Mouse (Mus musculus): ENCODE measurements at regions not wholly inside any gene's neighbourhood (a gene's known extent, or its start where the extent isn't known, plus 50 kb on each side); places are given as distances from the start of the nearest gene placed in this dataset.

DNA sequence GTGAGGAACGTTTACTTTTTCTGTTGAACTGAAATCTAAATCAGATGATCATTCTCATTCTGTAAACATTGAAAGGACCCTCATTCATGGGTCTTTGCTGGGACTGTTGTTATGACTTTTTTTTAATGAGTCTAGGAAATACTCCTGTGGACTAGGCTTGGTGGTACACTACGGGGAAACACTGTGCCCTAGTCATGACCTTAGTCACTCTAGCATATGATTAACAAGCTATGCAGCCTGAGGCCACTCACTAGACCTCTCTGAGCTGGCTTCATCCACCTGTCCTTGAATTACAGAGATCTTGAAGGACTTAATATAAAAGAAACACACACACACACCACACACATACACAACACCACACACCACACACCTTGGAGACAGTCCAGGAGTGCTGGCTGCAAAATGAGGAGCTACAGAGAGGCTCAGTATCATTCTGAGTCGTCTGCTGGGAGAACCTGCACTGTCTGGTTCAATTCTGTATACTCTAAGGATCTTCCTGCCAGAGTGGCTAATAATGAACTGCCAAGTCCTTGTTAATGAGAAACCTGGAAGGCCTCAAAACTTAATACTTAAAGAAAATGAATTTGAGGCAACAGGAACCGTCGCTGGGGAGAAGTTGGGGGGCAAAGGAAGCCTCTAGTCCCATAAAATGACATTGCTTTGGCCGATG, 428.0 kb downstream of the Atp23 start:
- Histone ChIP-seq H3K27ac (ENCODE audit: insufficient read depth, low read length) (no peak overlapping the region), H3K4me3 (replicated peaks; ENCODE audit: insufficient read depth, low read depth, low read length) (no peak overlapping the region), H3K27me3 (ENCODE audit: control insufficient read depth, insufficient read depth, low read length) (no peaks in the 10 kb centered on the region), H3K4me1 (ENCODE audit: control insufficient read depth, insufficient read depth, low read length) (peaks cover 3% of the 10 kb centered on the region; the same call in 1 of the 2 replicates)
- WGBS = 79% methylated on average over 6 of the region's 6 CpGs
- no peak for DNase-seq
- no peak for TF ChIP-seq CTCF (IDR thresholded peaks at IDR 0.05; ENCODE audit: borderline replicate concordance, insufficient read depth, low read depth, low read length)
- no peak for TF ChIP-seq POLR2A (IDR thresholded peaks at IDR 0.05; ENCODE audit: borderline replicate concordance, insufficient read depth, low read length)

DNA sequence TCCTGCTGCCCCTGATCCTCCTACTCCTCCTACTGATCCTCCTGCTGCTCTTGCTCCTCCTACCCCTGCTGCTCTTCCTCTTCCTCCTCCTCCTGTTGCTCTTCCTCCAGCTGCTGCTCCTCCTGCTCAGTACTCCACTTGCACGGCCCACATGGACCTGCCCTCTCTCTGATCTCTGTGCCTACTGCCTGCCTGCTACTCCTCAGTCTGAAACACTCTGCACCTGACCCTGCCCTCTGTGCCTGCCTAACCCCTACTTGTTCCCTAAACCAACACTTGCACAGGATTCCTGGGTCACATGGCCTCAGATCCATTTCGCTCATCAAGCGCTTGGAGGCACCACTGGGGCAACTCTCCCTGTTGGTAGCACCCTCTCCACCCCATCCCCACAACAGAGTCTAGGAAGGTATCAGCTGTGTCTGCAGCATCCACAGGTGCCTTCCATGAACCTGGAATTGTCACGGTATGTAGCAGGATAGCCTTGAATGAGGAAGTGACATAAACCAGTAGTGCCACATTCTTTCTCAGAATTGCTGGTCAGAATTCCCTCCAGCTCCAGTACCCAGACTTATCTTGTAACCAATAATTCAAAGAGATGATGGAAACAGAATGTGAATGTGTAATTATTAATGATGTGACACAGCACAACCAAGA, 430.2 kb downstream of the Atp23 start:
- H3K4me1 ChIP-seq (ENCODE audit: control insufficient read depth, insufficient read depth, low read length) = peaks cover 3% of the 10 kb centered on the region; the same call in 1 of the 2 replicates
- no peaks in the 10 kb centered on the region for H3K27me3 ChIP-seq (ENCODE audit: control insufficient read depth, insufficient read depth, low read length)
- no peak overlapping the region for H3K4me3 ChIP-seq (replicated peaks; ENCODE audit: insufficient read depth, low read depth, low read length)
- no peak overlapping the region for H3K27ac ChIP-seq (ENCODE audit: insufficient read depth, low read length)
- no peak for TF ChIP-seq CTCF (IDR thresholded peaks at IDR 0.05; ENCODE audit: borderline replicate concordance, insufficient read depth, low read depth, low read length)
- TF ChIP-seq POLR2A (IDR thresholded peaks at IDR 0.05; ENCODE audit: borderline replicate concordance, insufficient read depth, low read length) = no peak
- WGBS = 73% methylated on average over 4 of the region's 4 CpGs
- DNase-seq = peak in 1 of 2 experiments; percentile 8

DNA sequence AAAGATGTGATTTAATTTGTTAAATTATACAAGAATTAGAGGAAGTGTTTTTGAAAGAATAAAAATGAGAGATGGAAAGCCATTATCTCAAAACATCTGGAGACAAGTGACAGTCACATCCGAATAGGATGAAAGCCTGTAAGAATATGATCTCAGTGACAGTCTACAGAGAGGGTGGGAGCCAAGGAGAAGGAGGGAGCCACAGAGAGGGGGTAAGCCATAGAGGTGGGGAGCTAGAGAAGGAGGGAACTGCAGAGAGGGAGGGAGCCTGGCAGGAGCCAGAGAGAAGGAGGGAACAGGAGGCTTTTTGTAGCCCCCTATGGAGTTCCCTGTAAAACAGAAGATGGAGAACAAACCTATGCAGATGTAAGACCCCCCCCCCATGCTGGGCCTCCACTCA, 438.4 kb downstream of the Atp23 start:
- Histone ChIP-seq H3K27me3 (ENCODE audit: control insufficient read depth, insufficient read depth, low read length) (no peaks in the 10 kb centered on the region), H3K27ac (ENCODE audit: insufficient read depth, low read length) (no peak overlapping the region), H3K4me3 (replicated peaks; ENCODE audit: insufficient read depth, low read depth, low read length) (no peak overlapping the region), H3K4me1 (ENCODE audit: control insufficient read depth, insufficient read depth, low read length) (no peaks in the 10 kb centered on the region)
- TF ChIP-seq POLR2A (IDR thresholded peaks at IDR 0.05; ENCODE audit: borderline replicate concordance, insufficient read depth, low read length) (no peak), CTCF (IDR thresholded peaks at IDR 0.05; ENCODE audit: borderline replicate concordance, insufficient read depth, low read depth, low read length) (no peak)
- DNase-seq = no peak
- 89% methylated on average over 1 of the region's 1 CpGs for WGBS

DNA sequence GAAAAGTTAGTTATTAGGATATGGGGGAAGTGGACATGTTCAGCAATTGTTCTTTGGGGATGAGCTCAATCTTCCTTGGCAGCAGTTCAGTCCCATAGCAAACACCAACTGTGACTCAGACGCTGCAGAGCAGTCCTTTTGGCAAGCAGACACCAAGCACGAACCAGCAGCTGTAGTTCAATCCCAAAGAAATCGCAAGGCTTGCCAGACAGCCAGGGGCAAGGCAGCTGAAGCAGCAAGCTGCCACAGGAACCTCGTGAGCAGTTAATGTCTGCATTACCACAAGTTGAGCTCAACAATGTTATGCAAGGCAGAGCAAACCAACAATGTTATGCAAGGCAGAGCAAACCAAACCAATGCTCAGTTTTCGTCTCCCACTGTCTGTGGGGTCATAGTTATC, 442.6 kb downstream of the Atp23 start:
- DNase-seq = no peak
- no peak overlapping the region for H3K27ac ChIP-seq (ENCODE audit: insufficient read depth, low read length)
- WGBS = 24% methylated on average over 5 of the region's 5 CpGs
- H3K27me3 ChIP-seq (ENCODE audit: control insufficient read depth, insufficient read depth, low read length) = no peaks in the 10 kb centered on the region
- TF ChIP-seq POLR2A (IDR thresholded peaks at IDR 0.05; ENCODE audit: borderline replicate concordance, insufficient read depth, low read length) = no peak
- TF ChIP-seq CTCF (IDR thresholded peaks at IDR 0.05; ENCODE audit: borderline replicate concordance, insufficient read depth, low read depth, low read length) = no peak
- H3K4me3 ChIP-seq (replicated peaks; ENCODE audit: insufficient read depth, low read depth, low read length) = no peak overlapping the region
- H3K4me1 ChIP-seq (ENCODE audit: control insufficient read depth, insufficient read depth, low read length) = no peaks in the 10 kb centered on the region

DNA sequence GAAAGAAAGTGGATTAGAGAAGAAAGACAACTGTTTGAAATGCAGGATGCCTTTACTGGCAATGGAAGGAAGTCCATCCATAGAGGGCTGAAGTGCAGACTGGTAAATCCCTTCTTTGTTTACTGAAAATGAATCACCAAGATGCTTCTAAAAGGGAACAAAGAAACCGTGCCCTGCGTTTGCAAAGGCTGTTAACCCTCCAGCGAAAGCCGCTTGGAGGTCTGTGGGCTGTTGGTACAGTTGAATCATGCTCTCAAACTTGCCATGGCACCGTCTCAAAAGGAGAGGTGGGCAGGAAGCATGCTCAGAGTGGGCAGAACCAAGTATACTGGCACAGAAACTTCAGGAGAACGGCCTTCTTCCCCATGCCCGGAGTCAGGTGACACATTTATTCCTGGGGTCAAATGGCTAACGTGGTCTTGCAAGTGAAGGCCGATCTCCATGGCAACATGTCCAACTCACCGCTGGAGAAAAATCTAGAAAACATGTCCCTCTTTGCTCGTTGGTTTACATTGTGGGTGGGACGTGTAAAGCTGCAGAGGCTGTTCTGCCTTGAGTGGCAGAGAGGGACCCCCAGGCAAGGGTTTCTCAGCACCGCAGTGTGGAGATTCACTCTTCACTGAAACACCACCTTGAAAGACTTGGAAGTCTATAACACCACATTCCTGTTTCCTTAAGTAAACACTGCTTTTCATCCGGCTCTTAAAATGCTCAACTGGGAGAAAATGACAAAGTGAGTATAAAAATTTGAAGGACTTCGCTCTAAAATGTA, 448.2 kb downstream of the Atp23 start:
- 80% methylated on average over 15 of the region's 15 CpGs for WGBS
- DNase-seq = no peak
- no peak for TF ChIP-seq POLR2A (IDR thresholded peaks at IDR 0.05; ENCODE audit: borderline replicate concordance, insufficient read depth, low read length)
- no peak for TF ChIP-seq CTCF (IDR thresholded peaks at IDR 0.05; ENCODE audit: borderline replicate concordance, insufficient read depth, low read depth, low read length)
- no peak overlapping the region for H3K27ac ChIP-seq (ENCODE audit: insufficient read depth, low read length)
- H3K4me3 ChIP-seq (replicated peaks; ENCODE audit: insufficient read depth, low read depth, low read length) = no peak overlapping the region
- no peaks in the 10 kb centered on the region for H3K27me3 ChIP-seq (ENCODE audit: control insufficient read depth, insufficient read depth, low read length)
- no peaks in the 10 kb centered on the region for H3K4me1 ChIP-seq (ENCODE audit: control insufficient read depth, insufficient read depth, low read length)

DNA sequence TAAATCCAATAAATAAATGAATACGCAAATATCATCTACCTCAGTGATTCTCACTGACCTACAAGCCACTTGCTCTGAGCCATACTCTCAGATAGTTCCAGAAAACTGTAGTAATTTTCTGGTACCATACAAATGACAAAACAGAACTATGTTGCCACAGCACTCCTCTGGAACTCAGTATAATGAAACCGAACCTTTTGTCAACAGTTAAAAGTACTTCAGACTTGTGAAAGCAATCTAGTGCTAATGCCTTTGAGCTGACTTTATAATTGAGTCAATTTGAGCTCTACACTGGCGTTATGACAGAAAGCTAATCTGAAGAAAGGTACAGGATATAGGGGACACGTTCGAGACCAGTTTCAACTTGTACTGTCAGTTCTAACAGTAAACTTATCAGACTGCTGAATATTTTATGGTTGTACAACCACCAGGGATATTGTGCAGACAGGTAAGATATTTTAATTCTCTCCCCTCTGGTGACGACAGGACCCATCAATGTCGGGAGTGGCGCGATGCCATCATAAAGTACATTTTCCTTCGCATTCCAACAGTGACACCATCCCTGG, 449.0 kb downstream of the Atp23 start:
- no peak for TF ChIP-seq POLR2A (IDR thresholded peaks at IDR 0.05; ENCODE audit: borderline replicate concordance, insufficient read depth, low read length)
- TF ChIP-seq CTCF (IDR thresholded peaks at IDR 0.05; ENCODE audit: borderline replicate concordance, insufficient read depth, low read depth, low read length) = no peak
- no peaks in the 10 kb centered on the region for H3K27me3 ChIP-seq (ENCODE audit: control insufficient read depth, insufficient read depth, low read length)
- H3K4me3 ChIP-seq (replicated peaks; ENCODE audit: insufficient read depth, low read depth, low read length) = no peak overlapping the region
- H3K27ac ChIP-seq (ENCODE audit: insufficient read depth, low read length) = no peak overlapping the region
- 88% methylated on average over 10 of the region's 10 CpGs for WGBS
- H3K4me1 ChIP-seq (ENCODE audit: control insufficient read depth, insufficient read depth, low read length) = no peaks in the 10 kb centered on the region
- no peak for DNase-seq

DNA sequence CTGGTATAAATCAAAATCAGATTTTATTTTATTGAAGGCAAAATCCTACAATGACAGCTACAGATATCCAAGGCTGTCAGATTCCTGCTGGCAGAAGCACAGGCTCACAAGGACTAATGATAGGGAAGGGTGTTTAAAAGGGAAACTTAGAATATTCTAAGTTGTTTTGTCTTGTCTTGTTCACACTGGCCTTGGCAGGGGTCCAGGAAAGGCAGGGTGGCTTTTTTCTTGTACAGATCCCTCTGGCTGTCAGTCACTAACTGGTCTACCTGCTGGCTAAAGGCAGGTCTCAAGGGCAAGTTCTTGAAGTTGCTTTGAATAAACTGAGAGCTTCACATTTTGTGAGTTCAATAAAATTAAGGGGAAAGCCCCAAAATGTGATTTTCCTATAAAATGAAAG, 465.3 kb downstream of the Lrig3 start:
- TF ChIP-seq POLR2A (IDR thresholded peaks at IDR 0.05; ENCODE audit: borderline replicate concordance, insufficient read depth, low read length) (no peak), CTCF (IDR thresholded peaks at IDR 0.05; ENCODE audit: borderline replicate concordance, insufficient read depth, low read depth, low read length) (no peak)
- Histone ChIP-seq H3K27me3 (ENCODE audit: control insufficient read depth, insufficient read depth, low read length) (no peaks in the 10 kb centered on the region), H3K4me1 (ENCODE audit: control insufficient read depth, insufficient read depth, low read length) (no peaks in the 10 kb centered on the region), H3K4me3 (replicated peaks; ENCODE audit: insufficient read depth, low read depth, low read length) (no peak overlapping the region), H3K27ac (ENCODE audit: insufficient read depth, low read length) (no peak overlapping the region)
- peak in 1 of 2 experiments; percentile 9 for DNase-seq

Data from cerebellum, adult 2 months (tissue).